Mouse (Mus musculus) ES-E14 (cell line): Measurements from ENCODE around the gene Gtf2f1.

Source experiments
- CHD2 ChIP-seq: IDR thresholded peaks from 2 replicates; pipeline ENCODE4 v1.6.1; 2014; ENCODE audit warnings: mild to moderate bottlenecking, low read depth, low read length, inconsistent platforms
- HCFC1 ChIP-seq: IDR thresholded peaks from 2 replicates; pipeline ENCODE4 v1.6.1; 2012; ENCODE audit warnings: low read length, inconsistent platforms, borderline replicate concordance; ENCODE audit not compliant: insufficient read depth
- ZNF384 ChIP-seq: IDR thresholded peaks from 2 replicates; pipeline ENCODE4 v1.6.1; 2012; ENCODE audit warnings: low read depth, low read length, inconsistent platforms

DNA sequence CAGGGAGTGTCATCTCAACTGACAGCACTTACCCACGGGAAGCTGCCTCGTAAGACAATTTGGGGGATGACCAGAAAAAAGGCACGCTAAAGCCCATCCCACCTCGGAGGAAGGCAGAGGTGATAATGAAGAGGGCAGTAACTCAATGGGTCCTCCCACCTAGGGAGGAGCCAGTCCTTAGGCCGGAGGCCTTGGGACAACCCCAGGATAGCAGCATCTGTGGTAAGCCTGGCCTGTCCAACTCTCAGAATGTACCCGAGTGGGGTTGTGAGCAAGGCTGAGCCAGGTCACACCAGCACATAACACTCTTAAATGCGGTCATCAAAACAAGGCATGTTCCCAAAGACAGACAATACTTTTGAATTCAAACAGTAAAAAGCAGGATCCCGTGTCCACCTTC, 18.6 kb upstream of the Gtf2f1 start:
- TF ChIP-seq ZNF384 = no peak
- TF ChIP-seq HCFC1 = no peak
- no peak for TF ChIP-seq CHD2
